Mouse (Mus musculus) cerebellum, adult 11-12 months (tissue): Measurements from ENCODE around the gene Golga2.
A peak's percentile ranks its signal among the peaks of the same experiment; 100 is the strongest.

Experiments used
- DNase-seq: peaks from one replicate; pipeline ENCODE4 v3.0.0; 2022

Golga2 gene

GRCm38 (mm10) chr2:32287334-32287840 lies at the start of gene Golga2:
Golga2 (plus strand) TSS chr2:32287384.
- DNase-seq = no peak

GRCm38 (mm10) chr2:32237571-32237970 lies 49.6 kb upstream of the Golga2 start:
- no peak for DNase-seq

GRCm38 (mm10) chr2:32238708-32239435 lies 48.3 kb upstream of the Golga2 start:
- DNase-seq = no peak

- DNase-seq = no peak
Observed at GRCm38 (mm10) chr2:32240591-32240990, 46.6 kb upstream of the Golga2 start.

- no peak for DNase-seq
Observed at GRCm38 (mm10) chr2:32242986-32243385, 44.2 kb upstream of the Golga2 start.

GRCm38 (mm10) chr2:32246741-32247140 lies 40.4 kb upstream of the Golga2 start:
- DNase-seq = no peak

DNA sequence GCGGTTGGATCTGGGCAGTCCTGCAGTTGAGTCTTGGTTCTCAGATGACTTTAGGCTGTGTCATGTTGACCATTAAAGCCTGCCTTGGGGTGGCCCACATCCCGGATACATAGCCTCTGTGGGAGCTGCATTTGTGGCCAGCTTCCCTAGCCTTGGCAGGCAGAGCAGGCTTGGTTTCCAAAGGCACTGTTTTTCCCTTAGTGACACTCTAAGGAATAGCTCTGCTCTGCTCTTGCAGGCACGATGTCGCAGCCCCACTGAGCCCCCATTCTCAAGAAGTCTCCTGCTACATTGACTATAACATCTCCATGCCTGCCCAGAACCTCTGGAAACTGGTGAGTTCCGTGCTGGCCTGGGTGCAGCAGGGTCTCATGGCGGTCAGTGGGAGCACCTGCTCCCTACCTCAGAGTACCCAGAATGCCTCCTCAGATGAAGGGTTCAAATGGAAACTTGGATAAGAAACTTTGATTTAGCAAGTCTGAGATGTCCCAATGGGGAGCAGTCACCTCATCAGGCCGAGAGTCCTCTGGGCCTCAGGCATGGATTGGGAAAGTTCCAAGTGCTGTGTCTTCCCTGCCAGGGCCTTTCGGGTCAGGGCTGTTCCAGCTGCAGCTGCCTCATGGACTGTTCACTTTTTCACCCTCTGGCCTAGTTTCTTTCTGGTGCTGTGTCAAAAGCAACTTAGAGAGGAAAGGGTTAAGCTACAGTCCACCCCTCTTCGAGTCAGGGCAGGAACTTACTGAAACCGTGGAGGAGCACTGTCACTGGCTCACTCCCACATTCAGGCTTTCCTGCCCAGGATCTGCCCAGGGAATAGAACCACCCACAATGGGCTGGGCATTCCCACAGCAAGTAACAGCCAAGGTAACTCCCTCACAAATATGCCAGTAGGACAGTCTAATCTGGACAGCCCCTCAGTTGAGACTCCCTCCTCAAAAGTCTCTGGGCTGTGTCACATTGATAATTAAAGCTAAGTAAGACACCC lies 38.5 kb upstream of the Golga2 start:
- no peak for DNase-seq

GRCm38 (mm10) chr2:32251791-32252527 lies 35.2 kb upstream of the Golga2 start:
- no peak for DNase-seq

DNA sequence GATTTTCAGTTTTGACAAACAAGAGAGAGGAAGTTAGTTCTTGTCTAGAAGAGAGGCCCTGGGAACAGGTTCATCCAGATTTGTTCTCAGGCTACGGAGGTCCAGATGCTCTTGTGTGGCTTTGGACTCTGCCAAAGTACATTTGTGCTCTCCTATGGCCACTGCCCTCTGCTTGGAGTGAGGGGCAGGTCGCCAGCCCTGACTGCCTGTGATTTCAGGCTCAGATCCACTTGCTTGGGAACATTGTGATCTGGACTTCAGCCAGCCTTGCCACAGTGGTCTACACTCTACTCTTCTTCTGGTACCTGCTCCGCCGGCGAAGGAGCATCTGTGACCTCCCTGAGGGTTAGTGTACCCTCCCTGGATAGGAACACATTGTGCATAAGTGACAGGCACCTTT lies 34.5 kb upstream of the Golga2 start:
- no peak for DNase-seq

- DNase-seq = no peak
Observed at GRCm38 (mm10) chr2:32253352-32253751, 33.8 kb upstream of the Golga2 start.

GRCm38 (mm10) chr2:32254563-32254962 lies 32.6 kb upstream of the Golga2 start:
- DNase-seq = no peak

GRCm38 (mm10) chr2:32256273-32256672 lies 30.9 kb upstream of the Golga2 start:
- no peak for DNase-seq

DNA sequence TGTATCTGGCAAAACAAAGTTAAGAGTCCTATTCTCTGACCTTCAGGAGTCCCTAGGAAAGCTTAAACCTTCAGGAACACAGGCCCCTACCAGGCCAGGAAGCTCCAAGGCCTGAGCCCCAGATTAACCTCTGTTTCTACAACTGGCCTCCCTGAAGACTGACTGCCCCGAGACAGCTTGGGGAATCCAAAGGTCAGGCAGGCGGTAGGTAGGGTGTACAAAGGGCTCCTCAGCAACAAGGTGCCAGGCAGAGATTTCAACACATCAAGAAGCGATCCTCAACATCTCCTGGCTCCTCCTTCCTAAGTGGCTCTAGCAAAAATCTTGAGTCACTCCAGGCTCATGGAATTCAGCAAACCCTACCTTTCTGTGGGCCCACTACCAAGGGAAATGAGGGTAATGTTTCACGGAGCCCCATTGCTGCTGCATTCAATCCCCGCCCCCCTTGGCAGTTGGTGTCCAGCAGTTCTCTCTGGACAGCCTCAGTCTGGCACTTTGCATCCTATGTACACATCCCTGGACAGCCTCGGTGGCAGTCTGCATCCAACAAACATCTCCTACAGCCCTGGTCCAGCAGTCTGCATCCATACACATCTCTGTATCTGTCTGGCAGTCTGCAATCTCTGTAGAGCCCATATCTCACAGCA lies 28.2 kb upstream of the Golga2 start:
- DNase-seq = no peak

DNA sequence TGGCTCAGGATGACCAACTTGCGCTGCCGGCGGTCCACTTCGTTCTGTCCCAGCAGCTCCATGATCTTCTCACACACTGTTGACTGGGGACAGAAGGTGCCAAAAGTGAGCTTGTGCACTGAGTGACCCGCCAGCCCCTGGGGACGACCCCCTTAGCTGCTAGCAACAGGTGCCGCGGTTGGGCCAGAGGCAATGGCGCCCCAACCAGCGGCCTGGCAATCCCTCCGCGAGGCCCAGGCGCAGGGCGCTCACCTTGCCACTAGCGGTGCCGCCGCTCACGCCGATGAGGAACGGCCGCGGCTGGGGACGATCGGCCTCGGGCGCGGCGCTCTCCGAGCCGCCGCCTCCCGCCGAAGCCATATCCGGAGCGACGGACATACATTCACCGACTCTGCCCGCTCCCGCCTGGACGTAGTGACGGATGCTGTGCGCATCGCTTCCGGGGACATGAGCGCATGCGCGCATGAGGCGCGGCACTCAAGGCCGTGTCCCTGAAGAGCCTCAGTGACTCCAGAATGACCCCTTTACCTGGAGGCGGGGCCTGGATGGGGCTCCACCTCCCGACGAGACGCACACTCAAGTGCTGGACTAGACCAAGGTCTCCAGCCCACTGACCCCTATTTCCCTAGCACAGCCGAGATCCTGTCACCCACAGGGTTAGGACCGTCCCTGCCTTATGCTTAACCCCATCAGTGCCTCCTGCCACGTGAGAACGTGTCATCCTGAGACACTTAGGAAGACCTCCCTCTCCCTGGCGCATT lies 27.3 kb upstream of the Golga2 start, which contains the start of gene Uck1:
TSS of gene Uck1 (minus strand) at position 503 of the 761 bp plus-strand sequence.
- peak; percentile 93 for DNase-seq

DNA sequence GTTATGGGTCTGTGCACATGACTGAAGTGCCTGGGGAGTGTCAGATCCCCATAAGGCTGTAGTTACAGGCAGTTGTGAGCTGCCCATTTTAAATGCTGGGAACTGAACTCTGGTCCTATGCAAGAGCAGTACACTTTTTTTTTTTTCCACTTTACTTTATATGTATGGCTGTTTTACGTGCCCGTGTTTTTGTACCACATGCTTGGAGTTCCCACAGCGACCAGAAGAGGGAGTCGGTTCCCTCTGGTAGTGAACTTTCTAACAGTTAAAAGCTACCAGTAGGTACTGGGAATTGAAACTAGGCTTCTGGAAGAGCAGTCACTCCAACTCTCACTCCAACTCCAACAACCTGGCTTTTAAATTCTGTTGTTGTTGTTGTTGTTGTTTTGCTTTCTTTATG lies 26.5 kb upstream of the Golga2 start:
- DNase-seq = no peak

DNA sequence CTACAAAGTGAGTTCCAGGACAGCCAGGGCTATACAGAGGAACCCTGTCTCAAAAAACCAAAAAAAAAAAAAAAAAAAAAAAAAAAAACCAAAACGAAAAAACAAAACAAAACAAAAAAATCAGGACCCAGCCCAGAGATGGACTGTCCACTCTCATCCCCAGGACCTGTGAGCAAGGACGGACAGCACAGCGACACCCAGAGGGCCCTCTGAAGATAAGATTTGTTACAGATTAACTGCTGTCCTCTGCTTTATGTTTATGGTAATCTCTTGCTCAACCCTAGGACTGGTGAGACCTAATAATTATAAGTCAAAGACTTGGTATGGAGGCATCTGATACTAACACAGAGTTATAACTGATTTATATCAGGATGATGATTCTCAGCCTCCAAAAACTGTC lies 11.4 kb upstream of the Golga2 start:
- no peak for DNase-seq

DNA sequence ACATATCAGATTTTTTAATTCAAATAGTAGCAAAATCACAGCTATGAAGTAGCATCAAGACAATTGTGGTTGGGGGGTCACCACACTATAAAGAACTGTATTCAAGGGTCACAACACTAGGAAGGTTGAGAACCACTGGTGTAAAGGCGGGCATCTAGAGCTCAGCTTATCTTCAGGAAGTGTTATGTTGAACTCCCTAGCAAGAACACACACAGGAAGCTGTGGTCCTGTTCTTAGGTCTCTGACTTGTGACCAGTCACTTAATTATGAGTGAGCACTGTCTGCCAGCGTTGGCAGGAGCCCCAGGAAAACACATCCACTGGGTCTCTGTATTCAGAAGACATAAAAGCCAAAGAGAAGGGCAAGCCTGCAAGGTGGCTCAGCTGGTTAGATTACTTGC lies 4.9 kb upstream of the Golga2 start:
- no peak for DNase-seq

DNA sequence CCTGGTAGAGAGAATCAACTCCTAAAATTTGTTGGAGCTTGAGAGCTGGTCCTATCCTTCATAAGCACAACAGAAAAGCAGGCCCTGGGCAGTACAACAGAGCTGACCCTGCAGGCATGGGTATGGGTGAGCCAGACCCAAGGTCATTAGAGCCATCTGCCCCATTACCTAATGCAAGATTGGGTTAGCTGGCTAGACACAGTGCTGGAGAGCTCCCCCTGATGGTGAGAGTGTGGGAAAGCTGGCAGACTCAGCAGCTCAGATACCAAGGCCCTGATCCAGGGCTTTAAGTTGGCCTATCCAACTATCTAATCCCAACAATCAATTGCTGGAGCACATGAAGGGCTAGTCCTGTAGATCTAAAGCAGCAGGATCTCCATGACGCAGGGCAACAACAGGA lies 4.5 kb upstream of the Golga2 start:
- peak; percentile 59 for DNase-seq

GRCm38 (mm10) chr2:32283986-32284385 lies 3.2 kb upstream of the Golga2 start:
- no peak for DNase-seq

DNA sequence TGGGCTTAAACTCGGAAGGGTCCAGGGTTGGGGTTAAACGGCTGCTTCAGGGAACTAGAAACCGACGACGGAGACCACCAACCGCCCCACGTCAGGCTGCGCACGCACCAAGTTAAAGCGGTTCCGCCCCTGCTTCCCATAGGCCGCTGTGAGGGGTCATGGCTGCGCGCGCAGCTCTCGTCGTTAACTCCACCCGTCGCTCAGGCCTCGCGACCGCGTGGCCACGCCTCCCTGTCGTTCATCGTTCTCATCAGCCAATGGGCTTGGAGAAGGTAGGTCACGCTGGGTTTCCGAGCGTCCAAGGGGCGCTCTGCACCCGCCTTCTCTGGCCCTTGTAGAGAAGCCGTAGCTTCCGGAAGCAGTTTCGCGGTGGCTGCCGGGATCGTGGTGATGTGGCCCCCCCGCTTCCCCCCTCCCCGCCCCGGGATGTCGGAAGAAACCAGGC lies 761 bp downstream of the Golga2 start, which contains the start of gene Swi5:
TSS of gene Swi5 (minus strand) at position 153 of the 445 bp plus-strand sequence.
- peak; percentile 99 for DNase-seq

GRCm38 (mm10) chr2:32288371-32288931 lies 1.3 kb downstream of the Golga2 start:
- DNase-seq = no peak
